In the genomic region with DNA sequence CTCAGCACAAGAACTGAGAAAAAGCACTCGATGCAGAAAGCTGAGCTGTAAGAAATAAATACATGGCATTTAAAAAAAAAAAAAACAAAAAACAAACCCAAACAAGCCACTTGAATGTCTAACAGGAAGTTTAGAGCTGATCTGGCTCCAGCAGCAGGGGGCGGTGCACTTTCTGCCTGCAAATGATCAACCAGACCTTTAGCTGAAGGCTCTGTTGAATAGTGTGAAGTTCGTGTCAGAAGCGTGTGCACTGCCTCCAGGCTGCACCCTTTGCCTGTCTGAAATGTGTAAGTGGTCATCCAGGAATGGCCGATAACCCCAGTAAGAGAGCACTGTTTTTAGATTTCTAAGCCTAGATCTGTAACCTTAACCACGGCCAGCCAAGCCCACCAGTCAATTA, we compare ENCODE assay signal across 12 mouse cellular contexts. TPM values are rescaled to one million over a fixed set of nuclear protein-coding genes. Genes with fewer than 3 reads are reported as not detected.
DNase-seq lines count a peak whose midpoint lies in the region; ATAC-seq and TF ChIP-seq lines count a peak whose summit lies in the region.
"Had no signal": no experiment of that assay in that cellular context is flagged by ENCODE, and none has a peak within 500 bp of the region (broad histone marks: within the 10 kb centered on the region; RNA-seq: fewer than 3 reads in every experiment).

No protein-coding gene starts in this region.

- no peak overlapping the region for H3K9ac ChIP-seq in heart, embryonic 14.5 days (ENCODE audit: low read length)
- H3K9ac ChIP-seq in liver, embryonic 15.5 days: no peak overlapping the region
- H3K9ac ChIP-seq: hindbrain, embryonic 13.5 days had no signal

- H3K36me3 ChIP-seq in heart, embryonic 14.5 days (ENCODE audit: control insufficient read depth, insufficient read depth, low read length): peaks cover 87% of the 10 kb centered on the region
- H3K36me3 ChIP-seq in liver, embryonic 15.5 days (replicated peaks): peaks cover 87% of the 10 kb centered on the region

- in situ Hi-C loops in Patski (cut with MboI; ENCODE audit: low pct_unique_long_range_greater_than_20kb): loop anchor here (10.0 kb wide), 1 partner anchor 1346 kb away; no protein-coding TSS in a partner anchor

- CTCF ChIA-PET in Patski (lab: Charles Lee): interaction anchor here (0.8 to 4.8 kb wide), 4 partner anchors 12 to 228 kb away, joined by 3 to 26 read pairs (median 4); no protein-coding TSS in a partner anchor

- ATAC-seq in heart, embryonic 14.5 days (ENCODE audit: insufficient number of reproducible peaks, insufficient read depth, low FRiP score, low read depth): no peak
- peak; percentile 58 for ATAC-seq in Patski
- ATAC-seq in liver, embryonic 15.5 days (ENCODE audit: insufficient read depth): no peak
- ATAC-seq: forebrain, embryonic 16.5 days had no signal

- POLR2A ChIA-PET in Patski (lab: Charles Lee): no interaction called here

- TF ChIP-seq CTCF in Patski (IDR thresholded peaks at IDR 0.05): no peak

- H3K9me3 ChIP-seq in heart, embryonic 14.5 days (ENCODE audit: control insufficient read depth, low read length): no peaks in the 10 kb centered on the region
- no peaks in the 10 kb centered on the region for H3K9me3 ChIP-seq in liver, embryonic 15.5 days (replicated peaks)
- H3K9me3 ChIP-seq: hindbrain, embryonic 13.5 days; limb, embryonic 10.5 days; midbrain, embryonic 10.5 days had no signal

- no peaks in the 10 kb centered on the region for H3K27me3 ChIP-seq in heart, embryonic 14.5 days (ENCODE audit: control insufficient read depth, insufficient read depth, low read length)
- no peaks in the 10 kb centered on the region for H3K27me3 ChIP-seq in Patski
- H3K27me3 ChIP-seq in liver, embryonic 15.5 days: no peaks in the 10 kb centered on the region
- H3K27me3 ChIP-seq: hindbrain, embryonic 13.5 days had no signal

- peaks cover 20 to 46% of the 10 kb centered on the region in 2 experiments for H3K4me1 ChIP-seq in heart, embryonic 14.5 days (ENCODE audit: control insufficient read depth in 2 of 2, insufficient read depth in 2 of 2, low read length in 2 of 2)
- peaks cover 66% of the 10 kb centered on the region for H3K4me1 ChIP-seq in liver, embryonic 15.5 days (replicated peaks)

- H3K27ac ChIP-seq in heart, embryonic 14.5 days (replicated peaks in 1 of 2; ENCODE audit: control insufficient read depth in 1 of 2, insufficient read depth in 1 of 2, low read depth in 2 of 2, low read length in 2 of 2): peak overlapping the region; percentile 71 to 84
- H3K27ac ChIP-seq in liver, embryonic 15.5 days (replicated peaks): peak overlapping the region; percentile 98
- H3K27ac ChIP-seq: hindbrain, embryonic 13.5 days; limb, embryonic 10.5 days; midbrain, embryonic 10.5 days had no signal

- 38% methylated on average over 6 of the region's 6 CpGs for WGBS in heart, embryonic 14.5 days
- WGBS in liver, embryonic 15.5 days (ENCODE audit: insufficient replicate concordance): 56% methylated on average over 6 of the region's 6 CpGs

- peak overlapping the region; percentile 23; the same call in 1 of the 2 replicates for H3K4me2 ChIP-seq in heart, embryonic 14.5 days (ENCODE audit: low read length)
- H3K4me2 ChIP-seq in liver, embryonic 15.5 days: no peak overlapping the region; the same call in 1 of the 2 replicates
- H3K4me2 ChIP-seq: hindbrain, embryonic 13.5 days had no signal

- no peak for DNase-seq in heart, postnatal 14 days
- DNase-seq in Patski (ENCODE audit: low read depth, low spot score): no peak
- DNase-seq in kidney, adult 9 months: peak; percentile 91
- no peak for DNase-seq in cerebellum, adult 11-12 months
- DNase-seq in cerebellum, postnatal 14 days: no peak
- no peak for DNase-seq in frontal cortex, postnatal 25 days (ENCODE audit: low spot score in 2 of 2)

- no peak overlapping the region for H3K4me3 ChIP-seq in heart, embryonic 14.5 days (ENCODE audit: control insufficient read depth in 1 of 2, insufficient read depth in 1 of 2, low read depth in 1 of 2, low read length in 2 of 2)
- no peak overlapping the region for H3K4me3 ChIP-seq in liver, embryonic 15.5 days (replicated peaks)
- H3K4me3 ChIP-seq: hindbrain, embryonic 13.5 days; limb, embryonic 10.5 days; midbrain, embryonic 10.5 days had no signal

- intact Hi-C loops in heart, postnatal 14 days (cut with DNase I): no loop called here

RNA-seq across cellular contexts. Expression of gene Prkab1, which starts 5.5 kb away (rescaled TPM):
- 38.0 and 40.5 TPM in 2 replicates for polyA plus RNA-seq in heart, embryonic 14.5 days (2014; fragmentation: Nextera tagmentation; extraction: Ambion mirVana)
- 10 to 100 TPM; 49.4 to 59.4 TPM for total RNA-seq in heart, postnatal 14 days (2021)
- 105 TPM for polyA plus RNA-seq in Patski (2021)
- 89.4 and 101 TPM in 2 replicates for polyA plus RNA-seq in liver, embryonic 15.5 days (2015; fragmentation: Nextera tagmentation; extraction: Ambion mirVana)
